Mouse (Mus musculus): ENCODE measurements at regions not wholly inside any gene's neighbourhood (a gene's known extent, or its start where the extent isn't known, plus 50 kb on each side); places are given as distances from the start of the nearest gene placed in this dataset.
"Not testable (repeated sequence)": the region's sequence is repeated elsewhere in the genome, so short reads cannot be mapped to it uniquely, and the experiment has no call there.

- DNase-seq: no peak
Observed at GRCm38 (mm10) chr19:59516957-59517356, 58.8 kb downstream of the Emx2 start.

GRCm38 (mm10) chr19:59519156-59519555, 61.0 kb downstream of the Emx2 start:
- no peak for DNase-seq

DNA sequence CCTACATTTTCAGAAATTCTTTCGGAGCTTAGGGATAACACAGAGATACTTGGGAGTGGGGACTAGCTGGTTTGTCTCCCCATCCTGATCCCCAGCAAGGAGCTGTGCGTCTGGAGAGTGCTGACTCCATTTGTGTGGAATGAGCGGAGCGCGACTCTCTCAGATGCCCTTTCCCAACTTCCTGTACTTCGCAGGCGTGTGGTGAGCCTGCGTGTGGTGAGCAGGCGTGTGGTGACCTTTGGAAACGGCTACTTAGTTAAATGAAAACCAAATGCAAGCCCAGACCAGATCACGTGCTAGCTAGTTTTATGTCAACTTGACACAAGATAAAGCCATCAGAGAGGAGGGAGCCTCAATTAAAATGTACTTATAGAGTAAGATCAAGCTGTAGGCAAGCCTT, 64.0 kb downstream of the Emx2 start:
- DNase-seq: peak; percentile 75

DNA sequence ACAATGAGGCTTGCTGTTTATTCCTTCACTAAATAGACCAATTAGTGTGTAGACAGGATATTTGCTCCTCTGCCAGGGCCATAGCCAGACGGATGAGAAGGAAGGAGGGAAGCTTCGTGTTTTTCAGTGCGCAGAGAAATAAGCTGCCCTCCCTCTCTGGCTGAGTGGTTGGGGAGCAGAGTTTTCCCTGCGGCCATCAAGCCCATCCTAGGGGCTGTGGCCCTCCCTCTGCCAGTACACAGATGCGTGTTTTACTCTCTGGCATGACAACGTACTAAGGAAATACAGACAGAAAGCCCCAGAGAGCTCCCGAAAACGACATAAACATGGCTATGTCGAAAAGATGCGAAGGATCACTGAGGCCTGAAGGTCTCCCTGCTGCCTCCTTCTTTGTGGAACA, 65.2 kb downstream of the Emx2 start:
- DNase-seq: no peak

GRCm38 (mm10) chr19:59564101-59564500, 105.9 kb downstream of the Emx2 start:
- peak; percentile 55 for DNase-seq

DNA sequence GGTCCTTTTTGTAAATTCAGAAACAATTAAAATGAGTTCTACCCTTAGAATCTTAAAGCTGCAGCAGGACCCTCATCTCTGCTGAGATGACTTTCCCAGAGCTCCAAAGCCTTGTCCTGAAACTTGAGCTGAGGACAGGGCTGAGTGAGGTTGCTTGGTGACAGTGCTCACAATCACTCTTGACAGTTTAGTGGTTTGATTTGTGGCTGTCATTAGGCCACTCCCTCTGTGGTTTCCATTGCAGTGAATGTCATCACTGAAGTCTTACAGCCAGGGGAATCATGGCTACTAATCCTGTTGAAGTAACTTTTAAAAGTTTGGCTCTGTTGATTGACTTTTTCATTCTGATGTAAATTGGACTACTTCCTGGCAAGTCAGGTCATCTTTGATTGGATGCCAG, 110.7 kb downstream of the Emx2 start:
- DNase-seq: no peak

GRCm38 (mm10) chr19:59569590-59569989, 111.4 kb downstream of the Emx2 start:
- DNase-seq: not testable (repeated sequence)

DNA sequence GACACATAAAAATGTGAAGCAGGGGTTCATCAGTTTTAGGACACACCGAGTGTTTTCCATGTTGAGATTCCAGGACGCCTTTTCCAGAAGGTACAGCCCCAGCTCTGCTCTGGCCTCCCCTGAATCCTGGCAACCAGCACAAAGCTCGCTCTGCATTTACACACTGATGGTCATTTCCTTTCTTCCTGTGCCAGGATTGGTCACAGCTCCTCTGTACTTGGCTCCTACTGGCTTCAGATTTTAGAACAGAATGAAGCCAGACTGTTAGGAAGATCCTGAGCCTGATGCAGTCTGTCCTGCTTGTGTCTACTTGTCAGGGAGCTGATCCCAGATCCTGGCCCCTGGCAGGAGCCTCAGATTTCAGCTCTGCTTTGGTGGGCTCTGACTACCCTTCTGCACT, 116.2 kb downstream of the Emx2 start:
- DNase-seq: no peak

- DNase-seq: no peak
Observed at GRCm38 (mm10) chr19:59577886-59578285, 119.7 kb downstream of the Emx2 start.

- DNase-seq: no peak
Observed at GRCm38 (mm10) chr19:59579676-59580075, 121.5 kb downstream of the Emx2 start.

- DNase-seq: no peak
Observed at GRCm38 (mm10) chr19:59585835-59586234, 127.7 kb downstream of the Emx2 start.

DNA sequence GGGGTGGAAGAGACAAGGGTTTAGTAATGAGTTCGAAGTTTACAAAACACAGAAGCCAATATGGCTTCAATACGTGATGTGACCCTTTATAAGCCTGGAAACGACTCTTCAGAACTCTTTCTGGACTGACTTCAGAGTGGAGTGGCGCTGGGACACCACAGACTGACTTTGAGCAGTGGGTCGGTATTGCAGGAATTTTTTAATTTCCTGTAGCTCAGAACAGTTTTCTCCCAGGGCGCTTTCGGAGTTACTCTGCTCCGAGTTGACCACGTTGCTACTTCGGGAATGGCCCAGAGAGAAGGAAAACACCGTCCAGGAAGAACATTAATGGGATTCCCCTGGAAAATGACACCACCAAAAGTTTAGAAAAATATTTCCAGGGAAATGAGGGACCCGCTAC, 129.1 kb downstream of the Emx2 start:
- no peak for DNase-seq

- peak; percentile 86 for DNase-seq
Observed at GRCm38 (mm10) chr19:59588068-59588522, 129.9 kb downstream of the Emx2 start.

DNA sequence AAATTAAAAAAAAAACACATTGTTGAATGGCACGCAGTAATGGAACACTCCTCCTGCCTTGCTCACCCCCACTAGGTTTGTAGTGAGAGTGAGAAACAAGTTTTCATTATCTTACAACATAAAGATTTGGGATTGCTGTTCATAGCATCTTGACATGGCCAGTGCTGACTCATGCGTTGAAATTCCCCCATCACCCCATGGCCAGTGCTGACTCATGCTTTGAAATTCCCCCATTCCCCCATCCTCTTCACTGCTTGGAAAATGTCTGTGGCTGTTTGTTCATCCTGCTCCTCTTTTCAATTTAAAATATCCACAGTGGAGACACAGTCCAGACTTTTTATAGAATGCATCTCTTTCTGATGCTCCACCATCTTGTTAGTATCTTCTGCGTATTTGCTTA, 131.8 kb downstream of the Emx2 start:
- no peak for DNase-seq

GRCm38 (mm10) chr19:59592060-59592459, 133.9 kb downstream of the Emx2 start:
- no peak for DNase-seq

GRCm38 (mm10) chr19:59624288-59624795, 166.2 kb downstream of the Emx2 start:
- DNase-seq: no peak

- DNase-seq: no peak
Observed at GRCm38 (mm10) chr19:59627681-59628080, 169.5 kb downstream of the Emx2 start.

GRCm38 (mm10) chr19:59628296-59629160, 170.4 kb downstream of the Emx2 start:
- DNase-seq: peak; percentile 66

- peak; percentile 11 for DNase-seq
Observed at GRCm38 (mm10) chr19:59629161-59629445, 170.9 kb downstream of the Emx2 start.

DNA sequence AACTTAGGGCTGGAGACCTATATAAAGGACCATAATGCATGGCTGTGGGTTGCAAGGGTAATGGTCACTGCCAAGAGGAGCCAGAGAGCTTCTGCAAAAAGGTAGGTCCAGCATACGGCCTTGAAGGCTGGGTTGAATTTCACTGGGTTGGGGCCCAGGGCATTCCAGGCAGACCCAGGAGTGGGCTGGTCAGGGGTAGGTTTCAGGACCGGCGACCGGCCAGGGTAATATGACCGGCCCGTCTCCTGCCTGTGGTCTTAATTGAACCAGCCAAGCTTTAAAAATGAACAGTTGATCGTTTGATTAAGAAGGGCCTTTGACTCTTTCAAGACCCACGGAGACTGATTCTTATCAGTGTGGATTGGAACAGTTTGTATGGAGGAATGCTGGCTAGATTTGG, 171.9 kb downstream of the Emx2 start:
- peak; percentile 42 for DNase-seq

DNA sequence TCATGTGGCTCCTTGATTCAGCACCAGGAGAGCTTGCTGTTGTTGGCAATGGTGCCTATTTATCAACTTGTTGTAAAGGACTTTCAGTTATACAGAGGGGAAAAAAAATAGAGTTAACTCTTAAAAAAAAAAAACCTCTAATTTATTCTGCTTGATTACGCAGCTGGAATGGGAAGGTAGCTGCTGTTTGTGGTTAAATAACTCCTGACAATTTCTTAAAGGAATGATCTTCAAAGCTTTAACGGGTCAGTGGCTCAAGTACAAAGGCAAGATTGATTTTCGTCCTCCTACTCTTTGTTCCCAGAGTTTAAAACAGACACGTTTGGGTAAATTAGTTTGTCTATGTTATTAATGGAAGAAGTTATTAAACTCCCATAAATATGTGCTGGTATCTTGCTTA, 172.5 kb downstream of the Emx2 start:
- peak; percentile 75 for DNase-seq

DNA sequence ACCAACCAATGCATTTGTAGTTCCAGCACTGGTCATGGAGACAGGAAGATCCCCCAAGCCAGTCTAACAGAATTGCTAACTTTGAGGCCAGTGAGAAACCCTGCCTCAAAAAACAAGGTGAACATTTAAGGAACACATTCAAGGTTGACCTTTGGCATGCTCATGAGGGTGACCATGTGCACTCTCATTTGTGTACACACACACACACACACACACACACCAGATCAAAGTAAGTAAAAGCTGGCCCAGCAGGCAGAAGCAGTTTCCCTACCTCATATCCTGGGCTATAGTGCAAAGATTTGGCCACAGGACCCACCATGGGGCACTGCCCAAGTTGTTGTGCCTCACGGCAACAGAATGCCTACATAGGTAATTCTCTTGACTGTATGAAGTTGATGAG, 173.4 kb downstream of the Emx2 start:
- peak; percentile 60 for DNase-seq

- DNase-seq: no peak
Observed at GRCm38 (mm10) chr19:59636271-59636670, 178.1 kb downstream of the Emx2 start.

DNA sequence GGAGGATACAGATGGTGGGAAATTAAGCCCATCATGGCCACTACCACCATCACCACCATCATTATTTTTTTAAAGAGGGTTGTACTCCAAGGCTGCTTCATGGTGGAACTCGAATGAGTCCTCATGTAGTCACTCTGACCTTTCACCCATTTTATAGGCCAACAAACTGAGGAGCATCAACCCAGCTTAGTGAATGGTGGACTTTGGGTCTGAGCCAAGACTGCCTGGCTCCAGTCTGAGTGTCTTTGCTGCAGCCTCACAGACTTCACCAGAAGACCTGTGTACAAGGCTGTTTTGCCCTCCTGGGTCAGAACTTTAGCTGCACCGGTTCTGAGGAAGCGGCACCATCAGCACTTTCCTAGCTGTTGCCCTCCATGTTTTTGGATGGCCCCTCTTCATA, 184.4 kb downstream of the Emx2 start:
- DNase-seq: peak; percentile 77

DNA sequence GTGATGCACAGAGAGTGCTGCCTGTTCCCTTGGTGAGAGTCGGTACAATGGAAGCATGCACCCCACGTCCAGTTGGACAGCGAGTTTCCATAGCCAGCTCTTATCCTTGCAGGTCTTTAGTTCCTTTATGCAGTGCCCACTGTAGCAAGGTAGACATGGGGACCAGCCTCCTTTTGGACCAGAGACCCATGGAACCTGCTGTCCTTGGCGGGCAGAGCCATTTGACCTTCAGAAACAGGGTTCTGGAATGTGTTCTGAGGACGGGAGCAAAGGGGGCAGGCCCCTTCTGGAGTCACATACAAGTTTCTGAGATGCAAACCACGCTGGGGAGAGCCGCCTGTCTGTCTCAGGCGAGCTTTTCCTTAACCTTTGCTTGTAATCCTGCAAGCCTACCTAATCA, 188.1 kb downstream of the Emx2 start:
- DNase-seq: no peak
